Mouse (Mus musculus) left cerebral cortex, adult 11 months (tissue): Measurements from ENCODE around the gene Pld2.
"Not testable (repeated sequence)": the region's sequence is repeated elsewhere in the genome, so short reads cannot be mapped to it uniquely, and the experiment has no call there.

Experiments
- DNase-seq: peaks from one replicate; pipeline ENCODE4 v3.0.0; 2022; ENCODE audit warnings: low spot score

Gene Pld2

GRCm38 (mm10) chr11:70525726-70526125 lies 14.1 kb upstream of the Pld2 start:
- DNase-seq: no peak

GRCm38 (mm10) chr11:70526211-70526610 lies 13.7 kb upstream of the Pld2 start:
- no peak for DNase-seq

- DNase-seq: no peak
Observed at GRCm38 (mm10) chr11:70528610-70529009, 11.3 kb upstream of the Pld2 start.

- not testable (repeated sequence) for DNase-seq
Observed at GRCm38 (mm10) chr11:70531065-70531464, 8.8 kb upstream of the Pld2 start.

GRCm38 (mm10) chr11:70532839-70533238 lies 7.0 kb upstream of the Pld2 start, which contains the start of gene Gm40193:
TSS of gene Gm40193 (minus strand) at chr11:70532939.
- DNase-seq: no peak

- no peak for DNase-seq
Observed at GRCm38 (mm10) chr11:70539423-70539822, 441 bp upstream of the Pld2 start.

- DNase-seq: no peak
Observed at GRCm38 (mm10) chr11:70540928-70541327, 1.1 kb downstream of the Pld2 start.

- no peak for DNase-seq
Observed at GRCm38 (mm10) chr11:70541415-70541814, 1.6 kb downstream of the Pld2 start.

- DNase-seq: no peak
Observed at GRCm38 (mm10) chr11:70544496-70544895, 4.6 kb downstream of the Pld2 start.

GRCm38 (mm10) chr11:70551526-70551925 lies 11.7 kb downstream of the Pld2 start:
- DNase-seq: no peak

- no peak for DNase-seq
Observed at GRCm38 (mm10) chr11:70553940-70554339, 14.1 kb downstream of the Pld2 start.

- no peak for DNase-seq
Observed at GRCm38 (mm10) chr11:70557545-70557944, 17.7 kb downstream of the Pld2 start.

GRCm38 (mm10) chr11:70561937-70562286 lies 22.0 kb downstream of the Pld2 start:
- no peak for DNase-seq

GRCm38 (mm10) chr11:70562287-70562994 lies 22.6 kb downstream of the Pld2 start, which contains the start of gene Mink1:
TSS of gene Mink1 (plus strand) at chr11:70562881.
- DNase-seq: peak; percentile 81

GRCm38 (mm10) chr11:70562995-70563469 lies 23.2 kb downstream of the Pld2 start:
- DNase-seq: no peak

GRCm38 (mm10) chr11:70563470-70564275 lies 23.8 kb downstream of the Pld2 start:
- DNase-seq: no peak

- DNase-seq: no peak
Observed at GRCm38 (mm10) chr11:70564276-70564873, 24.5 kb downstream of the Pld2 start.

GRCm38 (mm10) chr11:70566586-70566985 lies 26.7 kb downstream of the Pld2 start:
- no peak for DNase-seq

- not testable (repeated sequence) for DNase-seq
Observed at GRCm38 (mm10) chr11:70570614-70571013, 30.8 kb downstream of the Pld2 start.

- no peak for DNase-seq
Observed at GRCm38 (mm10) chr11:70571641-70572040, 31.8 kb downstream of the Pld2 start.

GRCm38 (mm10) chr11:70572348-70572902 lies 32.6 kb downstream of the Pld2 start:
- DNase-seq: no peak

GRCm38 (mm10) chr11:70573872-70574271 lies 34.0 kb downstream of the Pld2 start:
- no peak for DNase-seq
